8 mouse cellular contexts compared by ENCODE assay signal in genomic region chr5:30686781-30687180, GRCm38 (mm10). TPM values are rescaled to one million over a fixed set of nuclear protein-coding genes. Genes with fewer than 3 reads are reported as not detected.
DNase-seq lines count a peak whose midpoint lies in the region; ATAC-seq and TF ChIP-seq lines count a peak whose summit lies in the region.

No protein-coding gene starts in this region.

- no peak overlapping the region for H3K4me2 ChIP-seq in hindbrain, postnatal 0 days (ENCODE audit: low read depth, low read length)
- no peak overlapping the region for H3K4me2 ChIP-seq in hindbrain, embryonic 12.5 days (replicated peaks)

- CTCF ChIA-PET in Patski (lab: Charles Lee) = interaction anchor here (0.8 to 2.6 kb wide), 10 partner anchors 10 to 113 kb away, joined by 3 to 7 read pairs (median 4); partner anchors contain the start of gene Cenpa

- in situ Hi-C loops in Patski (cut with MboI; ENCODE audit: low pct_unique_long_range_greater_than_20kb) = no loop called here

- no peaks in the 10 kb centered on the region for H3K4me1 ChIP-seq in hindbrain, postnatal 0 days (ENCODE audit: insufficient read depth, low read length)
- H3K4me1 ChIP-seq in hindbrain, embryonic 12.5 days = no peaks in the 10 kb centered on the region
- H3K4me1 ChIP-seq in heart, embryonic 10.5 days = no peaks in the 10 kb centered on the region

- WGBS in hindbrain, postnatal 0 days = 66% methylated on average over 3 of the region's 3 CpGs
- WGBS in hindbrain, embryonic 12.5 days = 58% methylated on average over 3 of the region's 3 CpGs
- WGBS in heart, embryonic 10.5 days = 51% methylated on average over 3 of the region's 3 CpGs

- no peak overlapping the region for H3K4me3 ChIP-seq in hindbrain, postnatal 0 days (ENCODE audit: low read length)
- H3K4me3 ChIP-seq in hindbrain, embryonic 12.5 days = no peak overlapping the region
- no peak overlapping the region for H3K4me3 ChIP-seq in heart, embryonic 10.5 days

- H3K27me3 ChIP-seq in hindbrain, postnatal 0 days (ENCODE audit: insufficient read depth, low read length) = no peaks in the 10 kb centered on the region
- no peaks in the 10 kb centered on the region for H3K27me3 ChIP-seq in hindbrain, embryonic 12.5 days
- H3K27me3 ChIP-seq in Patski = no peaks in the 10 kb centered on the region
- H3K27me3 ChIP-seq in heart, embryonic 10.5 days (ENCODE audit: insufficient read depth, poor library complexity, severe bottlenecking) = no peaks in the 10 kb centered on the region

- peak; percentile 74 for TF ChIP-seq CTCF in hindbrain, postnatal 0 days (IDR thresholded peaks at IDR 0.05; ENCODE audit: low read depth)
- peak; percentile 70 for TF ChIP-seq CTCF in Patski (IDR thresholded peaks at IDR 0.05)

- H3K27ac ChIP-seq in hindbrain, postnatal 0 days = no peak overlapping the region
- H3K27ac ChIP-seq in hindbrain, embryonic 12.5 days = no peak overlapping the region
- H3K27ac ChIP-seq in heart, embryonic 10.5 days = no peak overlapping the region

- peak; percentile 43 for DNase-seq in hindbrain, postnatal 0 days (ENCODE audit: low spot score)
- DNase-seq in lung, postnatal 10 days = peak; percentile 22
- DNase-seq in lung, postnatal 25 days (ENCODE audit: low spot score) = no peak
- no peak for DNase-seq in Patski (ENCODE audit: low read depth, low spot score)
- peak; percentile 57 for DNase-seq in retina, postnatal 1 day
- no peak for DNase-seq in heart, embryonic 10.5 days (ENCODE audit: low spot score)
- no peak for DNase-seq in ovary, postnatal 14 days (ENCODE audit: low spot score)

- H3K9ac ChIP-seq in hindbrain, postnatal 0 days (replicated peaks; ENCODE audit: low read length) = no peak overlapping the region
- no peak overlapping the region for H3K9ac ChIP-seq in hindbrain, embryonic 12.5 days

- no peak for ATAC-seq in hindbrain, postnatal 0 days
- no peak for ATAC-seq in hindbrain, embryonic 12.5 days (ENCODE audit: low FRiP score)
- no peak for ATAC-seq in Patski

- no peaks in the 10 kb centered on the region for H3K36me3 ChIP-seq in hindbrain, postnatal 0 days (ENCODE audit: insufficient read depth, low read length)
- H3K36me3 ChIP-seq in hindbrain, embryonic 12.5 days = no peaks in the 10 kb centered on the region
- H3K36me3 ChIP-seq in heart, embryonic 10.5 days = no peaks in the 10 kb centered on the region

- POLR2A ChIA-PET in Patski (lab: Charles Lee) = no interaction called here

- no peaks in the 10 kb centered on the region for H3K9me3 ChIP-seq in hindbrain, postnatal 0 days (ENCODE audit: low read length)
- no peaks in the 10 kb centered on the region for H3K9me3 ChIP-seq in hindbrain, embryonic 12.5 days (replicated peaks)
- no peaks in the 10 kb centered on the region for H3K9me3 ChIP-seq in heart, embryonic 10.5 days

RNA-seq across cellular contexts. Expression of gene Cenpa, which starts 20.2 kb away (rescaled TPM):
- 27.8 and 28.1 TPM in 2 replicates for total RNA-seq in hindbrain, postnatal 0 days (2014; rRNA removed)
- polyA plus RNA-seq in hindbrain, postnatal 0 days (2015; fragmentation: Nextera tagmentation; extraction: Ambion mirVana) = 53.4 and 63.2 TPM in 2 replicates
- polyA plus RNA-seq in hindbrain, embryonic 12.5 days (2016; fragmentation: Nextera tagmentation; extraction: Ambion mirVana) = 200 and 221 TPM in 2 replicates
- polyA plus RNA-seq in Patski (2021) = 106 TPM
- 323 and 372 TPM in 2 replicates for polyA plus RNA-seq in heart, embryonic 10.5 days (2016; fragmentation: Nextera tagmentation; extraction: Ambion mirVana)

RNA-seq across cellular contexts. Expression of gene Dpysl5, which starts 24.6 kb away (rescaled TPM):
- 261 and 286 TPM in 2 replicates for total RNA-seq in hindbrain, postnatal 0 days (2014; rRNA removed)
- 120 and 148 TPM in 2 replicates for polyA plus RNA-seq in hindbrain, postnatal 0 days (2015; fragmentation: Nextera tagmentation; extraction: Ambion mirVana)
- 135 and 156 TPM in 2 replicates for polyA plus RNA-seq in hindbrain, embryonic 12.5 days (2016; fragmentation: Nextera tagmentation; extraction: Ambion mirVana)
- 0.31 TPM for polyA plus RNA-seq in Patski (2021)
- polyA plus RNA-seq in heart, embryonic 10.5 days (2016; fragmentation: Nextera tagmentation; extraction: Ambion mirVana) = 4.0 and 5.6 TPM in 2 replicates

RNA-seq across cellular contexts. Expression of gene Slc35f6, which starts 39.0 kb away (rescaled TPM):
- 70.6 and 95.8 TPM in 2 replicates for total RNA-seq in hindbrain, postnatal 0 days (2014; rRNA removed)
- 29.6 and 31.3 TPM in 2 replicates for polyA plus RNA-seq in hindbrain, postnatal 0 days (2015; fragmentation: Nextera tagmentation; extraction: Ambion mirVana)
- 28.2 and 29.3 TPM in 2 replicates for polyA plus RNA-seq in hindbrain, embryonic 12.5 days (2016; fragmentation: Nextera tagmentation; extraction: Ambion mirVana)
- polyA plus RNA-seq in Patski (2021) = 49.7 TPM
- 25.5 and 28.4 TPM in 2 replicates for polyA plus RNA-seq in heart, embryonic 10.5 days (2016; fragmentation: Nextera tagmentation; extraction: Ambion mirVana)

Comparison
In these comparisons a context has a peak if more than half of its experiments do, and no peak if none do; other contexts are left out.
1. DNase-seq: peak in hindbrain, postnatal 0 days (single experiment), lung, postnatal 10 days (single experiment) and retina, postnatal 1 day (single experiment); none in lung, postnatal 25 days (single experiment), Patski (single experiment), heart, embryonic 10.5 days (single experiment) and ovary, postnatal 14 days (single experiment).
2. RNA of gene Dpysl5, which starts 24.6 kb away (polyA plus RNA-seq): 120 to 148 TPM in hindbrain, postnatal 0 days and 135 to 156 TPM in hindbrain, embryonic 12.5 days; 4.0 to 5.6 TPM in heart, embryonic 10.5 days and 0.31 TPM in Patski (single experiment); every median in the first group is over 10 times any median in the second.